Mouse (Mus musculus): ENCODE results near the gene Pofut2.

DNA sequence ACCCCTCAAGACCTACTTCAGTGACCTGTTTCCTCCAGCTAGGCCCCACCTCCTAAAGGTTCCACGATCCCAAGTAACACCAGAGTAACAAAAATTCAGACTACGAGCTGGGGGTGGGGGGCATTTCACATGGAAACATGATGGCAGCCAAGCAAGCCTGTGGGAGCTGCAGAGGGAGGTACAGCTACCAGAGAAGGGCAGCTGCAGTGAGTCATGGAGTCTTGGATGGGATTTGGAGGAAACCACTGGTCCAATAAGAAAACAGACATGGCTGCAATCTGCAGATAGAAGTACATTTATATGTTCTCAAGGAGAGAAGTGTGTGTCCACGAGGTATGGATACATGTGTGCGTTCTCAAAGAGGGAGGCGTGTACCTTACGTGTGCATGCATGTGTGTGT is 14.2 kb upstream of the Pofut2 start:
- TF ChIP-seq POLR2A (IDR thresholded peaks at IDR 0.05; ENCODE audit: low read depth, low read length) (no peak), CTCF (IDR thresholded peaks at IDR 0.05; ENCODE audit: extremely low read depth, insufficient read length, insufficient replicate concordance, low read depth, low read length) (no peak)

Measured in small intestine, adult 2 months (tissue).